Mouse (Mus musculus): ENCODE measurements around the gene Edem1. TPM values are rescaled to one million over a fixed set of nuclear protein-coding genes. Genes with fewer than 3 reads are reported as not detected.

The Edem1 gene
- total RNA-seq (2021), result 10 to 100 TPM; 13.7 to 22.0 TPM

DNA sequence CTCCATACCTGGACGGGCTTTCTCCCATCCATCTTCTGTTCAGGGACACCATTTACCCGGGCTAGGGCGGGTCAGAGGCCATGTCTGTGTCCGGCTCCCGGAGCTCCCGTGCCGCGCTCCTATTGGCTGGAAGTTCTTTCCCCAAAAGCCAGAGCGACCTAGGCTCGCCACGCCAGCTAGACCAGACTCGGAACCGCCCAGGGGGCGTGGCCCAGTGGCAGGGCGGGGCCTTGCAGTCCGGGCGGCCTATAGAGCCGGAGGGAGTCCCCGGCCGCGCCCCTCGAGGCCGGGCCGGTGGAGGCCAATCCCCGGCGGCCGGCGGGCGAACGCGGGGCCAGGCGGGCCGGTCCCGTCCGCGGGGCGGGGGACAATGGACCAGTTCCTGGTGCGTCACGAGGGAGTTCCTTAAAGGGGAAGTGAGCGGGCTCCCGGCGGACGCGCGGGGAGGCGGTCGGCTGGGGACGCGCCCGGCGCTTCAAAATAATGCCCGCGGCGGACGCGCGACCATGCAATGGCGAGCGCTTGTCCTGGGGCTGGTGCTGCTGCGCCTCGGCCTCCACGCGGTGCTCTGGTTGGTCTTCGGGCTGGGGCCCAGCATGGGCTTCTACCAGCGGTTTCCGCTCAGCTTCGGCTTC is at the start of gene Edem1:
Edem1 (plus strand) TSS at position 408 of the 635 bp plus-strand sequence.
- intact Hi-C loops (cut with DNase I), result loop anchor here (2.0 kb wide), 1 partner anchor 46 kb away; the partner anchor contains the start of gene Arl8b
- peak; percentile 95 to 97 for DNase-seq (ENCODE audit: low spot score in 2 of 2)

DNA sequence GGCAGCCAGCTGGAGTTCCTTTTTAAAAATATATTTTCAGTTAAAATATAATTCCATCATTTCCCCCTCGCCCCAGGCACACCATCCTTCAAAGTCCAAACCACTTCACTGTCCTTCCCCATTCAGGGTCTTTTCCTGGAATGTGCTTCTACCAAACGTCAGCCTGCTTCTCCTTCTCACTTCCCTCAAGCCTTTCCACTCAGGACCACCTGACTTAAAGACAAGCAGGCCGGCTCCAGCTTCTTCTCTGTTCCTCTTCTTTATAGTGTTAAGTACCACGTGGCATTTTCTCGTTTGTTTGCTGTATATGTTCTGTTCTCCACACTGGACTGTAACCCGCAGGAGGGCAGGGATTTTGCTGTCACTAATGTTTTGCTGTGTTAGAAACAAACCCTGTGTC is 46.6 kb upstream of the Edem1 start:
- no peak for DNase-seq (ENCODE audit: low spot score in 2 of 2)
- intact Hi-C loops (cut with DNase I), result loop anchor here (2.0 kb wide), 1 partner anchor 47 kb away; the partner anchor contains the start of gene Edem1

DNA sequence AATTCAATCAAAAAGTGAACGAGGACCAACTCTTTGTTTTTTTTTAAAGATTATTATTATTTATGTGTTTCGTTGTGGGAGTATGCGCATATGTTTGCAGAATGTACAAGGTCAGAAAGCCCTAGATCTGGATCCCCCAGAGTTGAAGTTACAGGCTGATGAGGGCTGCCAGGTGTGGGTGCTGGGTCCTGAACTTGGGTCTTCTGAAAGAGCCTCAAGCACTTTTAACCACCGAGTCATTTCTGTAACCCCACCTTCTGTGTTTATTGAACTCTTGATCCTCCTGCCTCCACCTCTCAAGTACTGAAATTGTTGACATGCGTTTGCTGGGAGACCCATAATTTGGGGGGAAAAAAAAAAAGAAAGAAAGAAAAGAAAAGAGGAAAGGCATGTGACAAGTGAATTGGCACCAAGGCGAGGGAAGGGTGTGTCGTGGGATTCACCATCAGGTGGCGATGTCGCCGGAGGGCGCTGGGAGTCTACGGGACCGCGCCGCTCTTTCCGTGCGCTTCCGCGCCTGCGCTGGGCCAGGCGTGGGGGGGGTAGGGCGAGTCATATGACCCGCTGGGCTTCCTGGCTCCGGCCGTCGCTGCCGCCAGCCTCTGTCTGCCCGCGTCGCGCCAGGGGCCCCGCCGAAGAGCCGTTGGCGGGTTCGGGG is 45.8 kb upstream of the Edem1 start, which contains the start of gene Arl8b:
Arl8b (plus strand) TSS at position 574 of the 658 bp plus-strand sequence.
- intact Hi-C loops (cut with DNase I), result loop anchor here (2.0 kb wide), 1 partner anchor 46 kb away; the partner anchor contains the start of gene Edem1

DNA sequence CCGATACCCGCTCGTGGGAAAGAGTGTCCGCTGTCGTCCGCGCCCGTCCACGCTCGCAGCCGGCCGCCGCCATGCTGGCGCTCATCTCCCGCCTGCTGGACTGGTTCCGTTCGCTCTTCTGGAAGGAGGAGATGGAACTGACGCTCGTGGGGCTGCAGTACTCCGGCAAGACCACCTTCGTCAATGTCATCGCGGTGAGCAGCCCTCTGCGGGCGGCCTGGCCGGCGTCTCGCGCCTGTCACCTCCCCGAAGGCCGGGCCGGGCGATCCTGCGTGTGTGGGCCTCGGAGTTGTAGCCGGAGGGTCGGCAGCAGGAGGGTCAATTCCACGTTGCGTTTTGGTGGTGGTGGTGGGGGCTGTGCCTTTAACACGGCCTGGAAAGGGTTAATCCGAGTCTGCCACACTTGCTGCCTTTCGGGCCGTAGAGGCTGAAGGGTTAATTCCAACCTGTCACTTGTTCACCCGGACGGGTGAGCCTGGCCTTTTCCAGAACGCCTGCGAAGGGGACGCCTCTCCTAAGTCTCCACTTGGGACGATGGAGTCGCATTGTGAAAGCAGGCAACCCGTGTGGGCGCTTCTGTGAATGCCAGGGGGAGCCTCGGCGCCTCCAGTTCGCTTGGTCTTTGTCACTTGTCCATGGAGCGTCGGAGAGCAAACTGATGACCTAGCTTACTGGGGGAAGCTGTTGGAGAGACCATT is 45.1 kb upstream of the Edem1 start:
- intact Hi-C loops (cut with DNase I), result loop anchor here (2.0 kb wide), 1 partner anchor 45 kb away; the partner anchor contains the start of gene Edem1
- peak; percentile 24 to 27 for DNase-seq (ENCODE audit: low spot score in 2 of 2)

More for the DNA sequence above, 45.8 kb upstream of the Edem1 start, which contains the start of gene Arl8b:
- DNase-seq (ENCODE audit: low spot score in 2 of 2), result peak; percentile 93 to 95

DNA sequence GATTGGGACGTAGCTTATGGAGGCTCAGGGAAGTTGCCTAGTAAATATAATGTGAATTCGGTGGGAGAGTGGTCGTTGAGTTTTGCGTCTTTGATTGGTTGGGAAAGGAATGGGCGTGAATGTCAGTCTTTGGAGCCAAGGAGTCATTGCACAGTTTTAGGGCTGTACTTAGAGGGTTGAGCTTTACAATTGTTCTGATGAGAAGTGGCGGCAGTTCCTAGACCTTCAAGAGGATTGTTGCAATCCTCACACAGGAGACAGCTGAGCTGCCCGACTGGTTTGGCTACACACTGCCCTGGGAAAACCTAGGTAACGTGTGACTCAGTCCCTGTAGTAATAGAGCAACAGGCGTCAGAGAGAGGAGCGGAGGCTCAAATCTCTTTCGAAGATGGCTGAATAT is 44.4 kb upstream of the Edem1 start:
- DNase-seq (ENCODE audit: low spot score in 2 of 2), result no peak
- intact Hi-C loops (cut with DNase I), result no loop called here

DNA sequence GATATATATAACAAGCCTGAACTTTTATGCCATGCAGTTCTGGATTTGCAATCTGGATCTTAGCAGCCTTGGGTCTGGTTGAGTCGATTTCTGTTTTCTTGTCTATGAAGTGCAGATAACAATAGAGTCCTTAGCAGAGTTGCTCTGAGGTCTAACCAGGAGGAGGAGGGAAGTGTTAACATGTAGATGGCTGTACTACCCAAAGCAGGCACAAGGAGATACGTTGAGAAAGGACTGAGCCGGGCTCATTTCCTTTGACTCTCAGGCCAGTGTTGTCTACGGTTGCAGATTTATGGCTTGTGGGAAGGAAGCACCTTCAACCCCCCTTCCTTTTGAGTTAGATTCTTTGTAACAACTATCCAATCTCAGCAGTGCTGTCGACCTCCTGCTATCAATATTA is 43.6 kb upstream of the Edem1 start:
- intact Hi-C loops (cut with DNase I), result no loop called here
- DNase-seq (ENCODE audit: low spot score in 2 of 2), result no peak

DNA sequence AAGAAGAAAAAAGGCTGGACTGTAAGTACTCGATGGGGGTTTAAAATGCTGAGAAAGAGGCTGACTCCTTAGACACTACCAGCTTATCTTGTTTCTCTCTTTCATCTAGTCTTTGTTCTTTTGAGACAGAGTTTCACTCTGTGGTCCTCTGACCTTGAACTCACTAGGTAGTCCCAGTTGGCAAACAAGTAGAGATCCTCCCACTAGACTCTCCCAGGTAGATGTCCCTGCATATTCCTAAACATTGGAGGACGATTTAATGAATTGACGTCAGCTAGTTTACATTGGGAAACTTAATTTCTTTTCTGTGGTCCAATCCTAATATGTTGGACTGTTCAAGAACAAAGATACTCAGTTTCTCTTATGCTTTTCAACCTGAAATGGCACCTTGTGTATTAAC is 42.9 kb upstream of the Edem1 start:
- no peak for DNase-seq (ENCODE audit: low spot score in 2 of 2)
- intact Hi-C loops (cut with DNase I), result no loop called here

DNA sequence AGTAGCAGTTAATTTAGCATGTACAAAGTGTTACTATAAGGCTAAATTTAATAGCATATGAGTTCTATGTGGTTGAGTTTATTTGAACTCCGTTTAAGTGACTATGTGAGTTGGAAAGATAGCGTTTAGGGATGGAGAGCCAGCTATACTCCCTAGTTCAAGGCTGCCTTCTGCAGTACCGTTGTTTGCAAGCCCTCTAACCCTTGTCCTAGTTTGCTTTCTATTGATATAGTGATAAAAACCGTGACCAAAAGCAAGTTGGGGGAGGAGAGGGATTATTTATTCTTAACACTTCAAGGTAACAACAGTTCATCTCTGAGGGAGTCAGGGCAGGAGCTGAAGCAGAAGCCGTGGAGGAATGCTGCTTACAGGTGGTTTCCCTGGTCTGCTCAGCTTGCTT is 36.9 kb upstream of the Edem1 start:
- intact Hi-C loops (cut with DNase I), result no loop called here
- no peak for DNase-seq (ENCODE audit: low spot score in 2 of 2)

DNA sequence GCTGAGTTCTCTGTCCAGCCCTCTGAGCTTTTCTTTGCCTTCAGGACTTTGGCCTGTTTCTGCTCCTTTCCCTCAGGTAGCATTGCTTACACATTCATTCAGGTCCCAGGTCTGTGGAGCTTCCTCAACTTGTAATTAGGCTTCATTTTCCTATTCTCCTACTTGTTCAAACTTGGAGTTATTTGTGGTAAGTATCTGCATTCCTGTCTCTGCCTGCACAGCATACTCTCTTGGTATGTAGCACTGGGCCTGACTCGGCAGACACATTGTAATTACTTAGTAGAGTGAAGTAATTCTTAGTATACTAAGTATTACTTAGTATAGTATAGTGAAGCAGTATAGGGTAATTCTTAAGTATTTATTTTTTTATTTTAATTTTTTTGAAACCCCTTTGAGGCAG is 32.5 kb upstream of the Edem1 start:
- DNase-seq (ENCODE audit: low spot score in 2 of 2), result no peak
- intact Hi-C loops (cut with DNase I), result no loop called here

DNA sequence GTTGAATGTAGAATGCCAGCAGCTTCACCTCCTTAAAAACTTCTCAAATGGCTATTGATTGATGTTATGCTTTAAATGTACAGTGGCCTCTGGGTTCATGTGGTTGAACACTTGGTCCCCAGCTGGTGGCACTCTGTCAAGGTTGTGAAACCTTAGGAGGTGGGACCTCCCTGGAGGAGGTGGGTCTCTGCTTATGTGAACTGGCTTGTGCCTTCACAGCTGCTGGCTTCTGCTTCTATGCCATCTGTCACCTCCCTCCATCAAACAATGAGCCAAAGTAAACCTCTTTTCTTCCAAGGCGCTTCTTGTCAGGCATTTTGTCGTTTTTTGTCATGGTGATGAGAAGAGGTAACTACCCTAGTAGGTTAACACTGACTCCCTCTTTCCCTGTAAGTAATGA is 31.7 kb upstream of the Edem1 start:
- DNase-seq (ENCODE audit: low spot score in 2 of 2), result no peak
- intact Hi-C loops (cut with DNase I), result no loop called here

DNA sequence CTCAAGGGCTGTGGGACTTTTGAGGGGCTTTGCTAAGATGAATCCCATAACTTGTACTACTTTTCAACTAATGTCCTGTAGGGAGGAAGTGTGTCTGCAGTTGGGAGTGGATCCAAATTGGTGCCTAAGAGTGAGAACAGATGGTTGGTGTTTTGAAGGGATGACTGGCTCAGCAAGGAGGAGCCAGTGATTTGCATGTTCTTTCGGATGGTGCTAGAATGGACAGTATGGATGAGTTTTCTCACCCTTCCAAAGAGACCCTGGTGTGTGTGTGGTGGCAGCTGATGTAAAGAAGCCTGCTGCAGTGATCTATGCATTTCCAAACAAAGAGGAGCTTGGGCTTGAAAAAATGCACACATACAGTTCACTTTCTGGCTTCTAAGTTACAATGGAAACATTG is 23.2 kb upstream of the Edem1 start:
- intact Hi-C loops (cut with DNase I), result no loop called here
- peak; percentile 26 to 79 for DNase-seq (ENCODE audit: low spot score in 2 of 2)

DNA sequence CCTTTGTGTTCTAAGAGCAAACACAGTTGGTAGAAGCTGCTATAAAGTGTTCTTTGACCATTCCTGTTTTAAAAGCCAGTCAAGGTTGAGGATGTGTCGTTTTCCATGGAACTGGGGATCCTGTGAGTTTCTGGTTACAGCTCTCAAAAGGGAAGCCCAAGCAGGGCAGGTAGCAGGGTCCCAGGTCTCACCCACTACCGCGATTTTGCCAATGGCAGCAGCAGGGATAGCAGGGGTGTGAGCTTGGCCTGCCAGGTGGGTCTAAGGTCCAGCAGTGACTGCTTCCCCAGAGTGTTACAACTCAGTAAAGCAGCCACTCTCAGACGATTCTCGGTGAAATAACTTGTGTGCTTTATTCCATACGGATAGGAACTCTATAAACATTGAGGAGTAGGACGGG is 22.6 kb upstream of the Edem1 start:
- DNase-seq (ENCODE audit: low spot score in 2 of 2), result no peak
- intact Hi-C loops (cut with DNase I), result no loop called here

DNA sequence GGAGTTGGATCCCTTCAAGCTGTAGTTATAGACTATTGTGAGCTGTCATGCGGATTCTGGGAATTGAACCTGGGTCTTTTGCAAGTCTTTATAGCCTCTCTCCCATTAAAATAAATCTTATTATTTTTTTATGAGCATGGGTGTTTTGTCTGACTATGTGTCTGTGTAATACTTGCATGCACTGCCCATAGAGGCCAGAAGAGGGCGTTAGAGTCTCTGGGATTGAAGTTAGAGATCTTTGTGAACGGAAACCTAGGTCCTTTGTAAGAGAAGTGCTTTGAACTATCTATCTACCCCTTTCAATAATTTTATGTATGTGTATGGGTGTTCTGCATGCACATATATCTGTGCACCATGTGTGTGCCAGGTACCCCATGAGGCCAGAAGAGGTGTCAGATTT is 21.0 kb upstream of the Edem1 start:
- intact Hi-C loops (cut with DNase I), result no loop called here
- DNase-seq (ENCODE audit: low spot score in 2 of 2), result no peak

DNA sequence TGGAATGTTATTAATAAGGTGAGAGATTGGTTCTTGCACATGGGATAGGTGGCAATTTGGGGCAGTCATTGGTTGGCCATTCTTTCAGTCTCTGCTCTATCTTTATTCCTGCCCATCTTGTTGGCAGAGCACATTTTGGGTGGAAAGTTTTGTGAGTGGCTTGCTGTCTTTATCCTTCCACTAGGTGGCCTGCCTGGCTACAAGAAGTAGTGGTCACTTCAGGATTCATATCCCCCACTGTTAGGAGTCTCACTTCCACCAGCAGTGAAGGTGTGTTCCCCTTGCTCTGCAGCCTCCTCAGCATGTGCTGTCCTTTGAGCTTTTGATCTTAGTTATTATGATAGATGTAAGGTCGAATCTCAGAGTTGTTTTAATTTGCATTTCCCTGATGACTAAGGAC is 19.7 kb upstream of the Edem1 start:
- DNase-seq (ENCODE audit: low spot score in 2 of 2), result no peak
- intact Hi-C loops (cut with DNase I), result no loop called here

DNA sequence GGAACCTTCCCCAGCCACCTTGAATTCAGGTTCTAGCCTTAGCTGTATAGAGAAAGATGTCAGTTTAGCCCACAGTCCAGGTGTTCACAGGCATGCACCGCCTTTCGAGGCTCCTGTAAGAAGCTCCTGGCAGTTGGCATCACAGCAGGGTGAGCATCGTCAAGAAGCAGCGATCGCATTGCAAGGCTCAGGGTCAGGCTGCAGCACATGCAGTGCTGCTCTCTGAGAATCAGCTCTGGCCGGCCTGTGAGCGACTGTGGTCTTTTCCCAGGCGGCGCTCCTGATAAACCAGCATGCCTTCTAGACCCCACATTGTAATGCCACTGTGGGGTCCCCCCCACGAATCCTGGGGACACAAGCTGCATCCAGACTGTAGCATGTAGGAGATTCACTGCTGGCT is 18.2 kb upstream of the Edem1 start:
- intact Hi-C loops (cut with DNase I), result no loop called here
- no peak for DNase-seq (ENCODE audit: low spot score in 2 of 2)

DNA sequence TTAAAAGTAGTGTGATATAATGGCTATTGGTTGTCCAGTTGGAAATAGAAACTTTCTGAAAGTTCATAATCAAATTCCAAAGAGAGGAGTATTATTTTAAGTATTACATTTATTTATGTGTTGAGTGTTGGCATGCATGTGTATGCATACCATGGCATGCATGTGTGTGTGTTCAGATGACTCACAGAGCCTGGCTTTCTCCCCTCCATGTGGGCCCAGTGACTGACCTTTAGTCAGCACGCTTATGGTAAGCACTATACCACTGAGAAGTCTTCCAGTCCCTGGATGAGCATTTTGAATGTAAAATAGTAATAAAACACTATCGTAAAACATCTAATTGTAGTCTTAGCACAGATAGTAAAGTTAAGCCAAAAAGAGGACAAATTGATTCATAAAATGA is 16.3 kb upstream of the Edem1 start:
- no peak for DNase-seq (ENCODE audit: low spot score in 2 of 2)
- intact Hi-C loops (cut with DNase I), result no loop called here

DNA sequence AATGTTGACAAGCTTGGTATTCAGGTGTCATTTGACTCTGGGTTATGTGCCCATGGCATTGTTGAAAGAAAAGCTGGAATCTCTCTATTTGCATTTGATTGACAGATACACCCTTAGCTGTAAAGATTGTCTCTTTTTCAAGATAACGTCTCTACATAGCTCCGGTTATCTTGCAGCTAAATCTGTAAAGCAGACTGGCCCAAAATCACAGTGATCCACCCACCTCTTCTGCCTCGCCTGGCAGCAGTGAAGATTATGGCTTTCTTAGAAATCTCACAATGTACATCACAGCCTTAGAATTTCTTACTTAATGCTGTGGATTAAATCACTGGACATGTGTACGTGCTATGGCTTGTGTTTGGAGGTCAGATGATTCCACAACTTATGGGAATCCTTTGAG is 10.9 kb upstream of the Edem1 start:
- DNase-seq (ENCODE audit: low spot score in 2 of 2), result peak in 1 of 2 experiments; percentile 77
- intact Hi-C loops (cut with DNase I), result no loop called here

DNA sequence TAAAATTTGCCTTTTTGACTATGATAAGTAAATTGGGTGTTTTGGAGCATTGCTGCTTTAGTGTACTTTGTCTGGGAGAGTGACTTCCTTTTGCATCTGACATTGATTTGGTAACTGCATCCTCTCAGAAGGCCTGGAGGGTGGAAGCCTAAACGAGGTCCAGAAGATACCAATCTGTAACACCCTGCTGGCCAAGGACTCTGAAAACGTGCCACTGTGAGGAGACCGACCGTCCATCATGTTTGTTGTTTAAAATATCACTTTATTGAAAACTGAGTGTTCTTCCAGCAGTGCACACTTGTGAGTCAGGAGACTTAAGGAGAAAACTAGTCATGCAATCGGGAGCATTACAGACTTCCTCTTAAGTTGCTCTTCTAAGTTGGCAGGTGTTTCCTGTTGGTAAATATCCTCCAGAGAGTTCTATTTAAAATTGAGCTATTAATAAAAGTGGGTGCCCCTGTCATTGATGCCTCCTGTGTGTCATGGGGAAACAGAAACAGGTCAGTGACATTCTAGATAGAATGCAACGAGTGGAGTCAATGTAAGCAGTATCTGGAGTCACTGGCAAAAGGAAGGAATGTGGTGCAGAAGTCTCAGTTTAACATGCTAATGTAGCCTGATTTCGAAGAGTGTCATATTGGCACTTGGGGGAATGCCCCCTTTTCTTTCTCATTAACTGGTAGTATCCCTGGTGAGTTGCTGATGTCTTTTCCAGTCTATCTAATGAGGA is 3.5 kb upstream of the Edem1 start:
- intact Hi-C loops (cut with DNase I), result no loop called here
- no peak for DNase-seq (ENCODE audit: low spot score in 2 of 2)

DNA sequence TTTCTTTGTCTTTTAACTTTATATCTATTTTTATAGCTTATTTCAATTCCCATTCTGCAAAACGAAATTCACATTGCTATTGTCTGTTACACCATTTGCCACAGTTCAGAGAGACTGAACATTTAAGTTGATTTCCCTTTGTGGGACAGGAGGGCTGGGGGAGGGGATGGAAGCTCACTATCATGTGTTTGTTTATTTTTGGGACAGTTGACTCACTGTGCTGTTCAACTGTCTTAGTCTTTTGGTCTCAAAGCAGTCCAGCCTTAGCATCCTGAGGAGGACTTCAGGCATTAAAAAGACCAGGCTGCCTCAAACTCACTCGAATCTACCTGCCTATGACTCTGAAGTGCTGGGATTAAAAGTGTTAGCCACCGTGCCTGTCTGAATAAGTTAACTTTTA is 2.4 kb upstream of the Edem1 start:
- intact Hi-C loops (cut with DNase I), result no loop called here
- DNase-seq (ENCODE audit: low spot score in 2 of 2), result peak in 1 of 2 experiments; percentile 31

DNA sequence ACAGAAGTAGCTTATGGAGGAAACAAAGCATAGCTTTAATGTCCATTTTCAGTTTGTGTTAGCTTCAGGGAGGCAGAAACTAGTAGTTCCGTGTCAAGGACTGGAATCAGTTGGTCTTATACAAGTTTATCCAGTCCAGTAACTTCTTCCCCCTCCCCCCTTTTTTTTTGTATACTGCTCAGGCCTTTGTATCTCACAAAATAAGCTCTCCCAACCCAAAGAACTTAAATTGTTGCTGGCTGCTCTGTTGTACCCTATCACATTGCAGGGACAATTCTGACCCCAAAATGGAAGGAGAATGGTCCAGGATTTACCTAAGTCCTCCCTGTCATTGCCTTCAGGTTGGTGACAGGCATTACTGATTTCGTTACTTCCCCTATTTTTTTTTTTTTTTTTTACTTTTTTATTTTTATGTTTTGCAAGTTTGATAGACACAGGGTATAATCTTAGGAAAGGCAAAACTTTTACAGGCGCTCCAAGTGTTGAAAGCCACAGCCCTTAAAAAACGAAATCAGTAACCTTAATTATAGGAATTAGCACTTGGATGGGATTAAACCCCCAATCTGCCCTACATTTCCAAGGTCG is 1.0 kb upstream of the Edem1 start:
- intact Hi-C loops (cut with DNase I), result no loop called here
- DNase-seq (ENCODE audit: low spot score in 2 of 2), result no peak
